Mouse (Mus musculus) hindbrain, embryonic 13.5 days (tissue): ENCODE results near the gene Gm49342. TPM values are rescaled to one million over a fixed set of nuclear protein-coding genes. Genes with fewer than 3 reads are reported as not detected.
"Not testable (repeated sequence)": the region's sequence is repeated elsewhere in the genome, so short reads cannot be mapped to it uniquely, and the experiment has no call there.

Experiments
- ATAC-seq: fragments of 200-750 bp; cut with Nextera tagmentation; 2 replicates; pipeline ENCODE4 v1.8.0; 2017; ENCODE audit warnings: moderate TSS enrichment; ENCODE audit not compliant: low FRiP score
- H3K27ac ChIP-seq: fragments of 300-500 bp; sonication (generic); 2 replicates; pipeline ENCODE4 v1.5.1; 2015; ENCODE audit warnings: inconsistent platforms, mild to moderate bottlenecking, moderate library complexity
- H3K27me3 ChIP-seq: fragments of 300-500 bp; sonication (generic); 2 replicates; pipeline ENCODE4 v1.6.1; 2015; ENCODE audit warnings: mild to moderate bottlenecking, inconsistent platforms
- H3K36me3 ChIP-seq: fragments of 300-500 bp; sonication (generic); 2 replicates; pipeline ENCODE4 v1.6.1; 2015; ENCODE audit warnings: mild to moderate bottlenecking, inconsistent platforms
- H3K4me1 ChIP-seq: fragments of 300-500 bp; sonication (generic); replicated peaks from 2 replicates; pipeline ENCODE4 v1.6.1; 2015; ENCODE audit warnings: inconsistent platforms
- H3K4me2 ChIP-seq: fragments of 300-500 bp; sonication (generic); 2 replicates; pipeline ENCODE4 v1.6.1; 2015; ENCODE audit warnings: inconsistent platforms, mild to moderate bottlenecking, moderate library complexity
- H3K4me3 ChIP-seq: fragments of 300-500 bp; sonication (generic); 2 replicates; pipeline ENCODE4 v1.5.1; 2015; ENCODE audit warnings: mild to moderate bottlenecking, inconsistent platforms
- H3K9ac ChIP-seq: fragments of 300-500 bp; sonication (generic); 2 replicates; pipeline ENCODE4 v1.6.1; 2015; ENCODE audit warnings: mild to moderate bottlenecking, inconsistent platforms
- H3K9me3 ChIP-seq: fragments of 300-500 bp; sonication (generic); 2 replicates; pipeline ENCODE4 v1.6.1; 2016; ENCODE audit warnings: inconsistent platforms
- WGBS: fragments of 180-500 bp; shearing (Covaris S2); methylation state at CpG from one replicate; pipeline ENCODE4 v1.1.7; 2015; 5-methylcytosine and 5-hydroxymethylcytosine counted together
- polyA plus RNA-seq: library from polyadenylated mRNA; unstranded; fragments of >200 nt; fragmentation: Nextera tagmentation; extraction: Ambion mirVana; gene quantifications from 2 replicates; pipeline ENCODE4 v1.2.1, GENCODE M21; 2015

Gene Gm49342
- polyA plus RNA-seq, 1 experiment from 2014 or later, result not detected

GRCm38 (mm10) chr14:50944668-50945033 lies 334 bp downstream of the Gm49342 start:
- peak; percentile 97 for ATAC-seq
- H3K4me1 ChIP-seq, H3K36me3 ChIP-seq, H3K9me3 ChIP-seq, H3K27me3 ChIP-seq: not testable (repeated sequence)
- Histone ChIP-seq H3K27ac (peak overlapping the region; percentile 83), H3K4me2 (peak overlapping the region; percentile 61), H3K4me3 (peak overlapping the region; percentile 47), H3K9ac (peak overlapping the region; percentile 67)
- under 1% methylated on average over 15 of the region's 15 CpGs for WGBS

DNA sequence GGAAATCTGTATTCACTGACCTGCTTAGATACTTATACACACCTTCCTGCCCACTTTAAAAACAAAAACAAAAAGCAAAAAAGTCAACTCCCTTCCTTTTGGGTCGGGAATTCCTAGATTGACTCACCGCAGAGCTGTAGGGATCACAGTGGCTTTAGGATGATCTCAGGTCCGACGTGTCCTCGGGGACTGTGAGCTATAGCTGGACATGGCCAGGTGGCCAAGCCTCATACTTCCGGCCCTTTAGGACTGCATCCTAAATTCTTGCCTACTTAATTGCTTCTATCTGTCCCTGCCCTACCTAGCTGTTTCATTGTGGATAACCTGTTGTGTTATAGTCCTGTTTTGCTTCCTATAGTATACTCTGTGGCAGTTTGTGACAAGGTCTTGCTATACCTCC lies 764 bp downstream of the Gm49342 start:
- not testable (repeated sequence) for H3K36me3 ChIP-seq, H3K9me3 ChIP-seq, H3K27me3 ChIP-seq, H3K4me1 ChIP-seq
- H3K27ac ChIP-seq, result peak overlapping the region; percentile 83
- peak overlapping the region; percentile 47 for H3K4me3 ChIP-seq
- peak; percentile 37; the same call in 1 of the 2 replicates for ATAC-seq
- WGBS, result 8% methylated on average over 6 of the region's 6 CpGs
- H3K9ac ChIP-seq, result peak overlapping the region; percentile 67
- H3K4me2 ChIP-seq, result peak overlapping the region; percentile 61

GRCm38 (mm10) chr14:50945526-50945925 lies 1.2 kb downstream of the Gm49342 start:
- 39% methylated on average over 3 of the region's 3 CpGs for WGBS
- not testable (repeated sequence) for H3K27me3 ChIP-seq
- 0 out of 2 replicates have a peak overlapping the region, but pooled peaks have one; percentile 67 for H3K9ac ChIP-seq

GRCm38 (mm10) chr14:50955487-50955886 lies 11.2 kb downstream of the Gm49342 start:
- Histone ChIP-seq H3K9ac (no peak overlapping the region), H3K9me3 (no peaks in the 10 kb centered on the region), H3K36me3 (peaks cover 9% of the 10 kb centered on the region), H3K4me2 (no peak overlapping the region), H3K27ac (no peak overlapping the region), H3K27me3 (no peaks in the 10 kb centered on the region), H3K4me1 (no peaks in the 10 kb centered on the region), H3K4me3 (no peak overlapping the region)
- no peak for ATAC-seq
- WGBS, result 87% methylated on average over 10 of the region's 10 CpGs

More at GRCm38 (mm10) chr14:50945526-50945925, 1.2 kb downstream of the Gm49342 start:
- ATAC-seq, H3K27ac ChIP-seq, H3K36me3 ChIP-seq, H3K9me3 ChIP-seq, H3K4me1 ChIP-seq: not testable (repeated sequence)
- peak overlapping the region; percentile 47 for H3K4me3 ChIP-seq
- peak overlapping the region; percentile 61 for H3K4me2 ChIP-seq

- not testable (repeated sequence) for H3K9me3 ChIP-seq, H3K9ac ChIP-seq, H3K27ac ChIP-seq, H3K4me1 ChIP-seq, H3K4me3 ChIP-seq, H3K27me3 ChIP-seq, H3K36me3 ChIP-seq
- ATAC-seq, result peak; percentile 93
- WGBS, result 8% methylated on average over 19 of the region's 19 CpGs
- peak within 1 kb of the TSS; percentile 40 for H3K4me2 ChIP-seq
These were observed 11.7 kb downstream of the Gm49342 start, which contains the start of gene Pnp2 for GRCm38 (mm10) chr14:50955942-50956508. TSS of gene Pnp2 (plus strand) at chr14:50955992.

DNA sequence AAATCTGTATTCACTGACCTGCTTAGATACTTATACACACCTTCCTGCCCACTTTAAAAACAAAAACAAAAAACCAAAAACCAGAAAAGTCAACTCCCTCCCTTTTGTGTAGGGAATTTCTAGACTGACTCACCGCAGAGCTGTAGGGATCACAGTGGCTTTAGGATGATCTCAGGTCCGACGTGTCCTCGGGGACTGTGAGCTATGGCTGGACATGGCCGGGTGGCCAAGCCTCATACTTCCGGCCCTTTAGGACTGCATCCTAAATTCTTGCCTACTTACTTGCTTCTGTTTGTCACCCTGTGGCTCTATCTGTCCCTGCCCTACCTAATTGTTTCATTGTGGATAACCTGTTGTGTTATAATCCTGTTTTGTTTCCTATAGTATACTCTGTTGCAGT lies 12.4 kb downstream of the Gm49342 start:
- not testable (repeated sequence) for H3K27ac ChIP-seq, H3K9me3 ChIP-seq, ATAC-seq, H3K4me2 ChIP-seq, H3K4me3 ChIP-seq, H3K4me1 ChIP-seq, H3K27me3 ChIP-seq, H3K9ac ChIP-seq, H3K36me3 ChIP-seq
- 89% methylated on average over 6 of the region's 6 CpGs for WGBS

- not testable (repeated sequence) for H3K27ac ChIP-seq, H3K36me3 ChIP-seq, ATAC-seq, H3K4me2 ChIP-seq, H3K9ac ChIP-seq, H3K27me3 ChIP-seq, H3K9me3 ChIP-seq, H3K4me3 ChIP-seq, H3K4me1 ChIP-seq
- WGBS, result 77% methylated on average over 3 of the region's 3 CpGs
These were observed 12.8 kb downstream of the Gm49342 start for GRCm38 (mm10) chr14:50957146-50957545.

- H3K4me1 ChIP-seq, H3K4me3 ChIP-seq, H3K9me3 ChIP-seq, H3K27ac ChIP-seq, ATAC-seq, H3K9ac ChIP-seq, H3K27me3 ChIP-seq, H3K4me2 ChIP-seq, H3K36me3 ChIP-seq: not testable (repeated sequence)
- WGBS, result 94% methylated on average over 5 of the region's 5 CpGs
These were observed 14.1 kb downstream of the Gm49342 start for GRCm38 (mm10) chr14:50958289-50958995.

GRCm38 (mm10) chr14:50968216-50968980 lies 24.1 kb downstream of the Gm49342 start:
- WGBS, result 80% methylated on average over 5 of the region's 5 CpGs
- Histone ChIP-seq H3K9ac (no peak overlapping the region), H3K27me3 (no peaks in the 10 kb centered on the region), H3K4me1 (peaks cover 8% of the 10 kb centered on the region; the same call in 1 of the 2 replicates), H3K4me2 (no peak overlapping the region), H3K9me3 (no peaks in the 10 kb centered on the region), H3K36me3 (no peaks in the 10 kb centered on the region), H3K27ac (no peak overlapping the region), H3K4me3 (no peak overlapping the region)
- ATAC-seq, result no peak

DNA sequence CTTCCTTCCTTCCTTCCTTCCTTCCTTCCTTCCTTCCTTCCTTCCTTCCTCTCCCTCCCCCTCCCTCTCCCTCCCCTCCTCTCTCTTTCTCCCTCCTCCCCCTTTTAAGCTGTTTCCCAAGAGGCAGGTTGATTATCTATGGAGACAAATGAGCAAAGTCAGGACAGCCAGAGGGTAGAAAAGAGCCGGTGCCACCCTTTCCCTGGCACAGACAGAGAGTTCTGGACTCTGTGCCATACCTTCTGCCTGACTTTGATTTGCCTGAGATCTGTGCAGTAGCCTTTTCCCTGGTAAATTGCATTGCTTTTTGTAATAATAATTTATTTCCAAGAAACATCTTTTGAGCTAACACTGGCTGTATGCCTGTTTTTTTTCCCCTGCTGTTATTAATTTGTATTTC lies 24.7 kb downstream of the Gm49342 start:
- Histone ChIP-seq H3K4me2 (peak overlapping the region; percentile 27; the same call in 1 of the 2 replicates), H3K4me3 (no peak overlapping the region), H3K4me1 (peaks cover 8% of the 10 kb centered on the region; the same call in 1 of the 2 replicates), H3K27me3 (no peaks in the 10 kb centered on the region), H3K9ac (no peak overlapping the region), H3K27ac (no peak overlapping the region), H3K36me3 (no peaks in the 10 kb centered on the region), H3K9me3 (no peaks in the 10 kb centered on the region)
- WGBS, result 4% methylated on average over 1 of the region's 1 CpGs
- no peak for ATAC-seq

GRCm38 (mm10) chr14:50969558-50970544 lies 25.5 kb downstream of the Gm49342 start:
- WGBS, result 17% methylated on average over 12 of the region's 12 CpGs
- no peak overlapping the region for H3K9ac ChIP-seq
- H3K4me1 ChIP-seq, result peaks cover 8% of the 10 kb centered on the region; the same call in 1 of the 2 replicates
- no peaks in the 10 kb centered on the region for H3K36me3 ChIP-seq
- H3K27ac ChIP-seq, result no peak overlapping the region; the same call in none of the 2 replicates
- no peak for ATAC-seq
- no peaks in the 10 kb centered on the region for H3K9me3 ChIP-seq
- no peaks in the 10 kb centered on the region for H3K27me3 ChIP-seq
- H3K4me3 ChIP-seq, result no peak overlapping the region
- peak overlapping the region; percentile 27 for H3K4me2 ChIP-seq
